ENCODE assay signal across 8 mouse cellular contexts in genomic region chr6:126535208-126535910, GRCm38 (mm10). TPM values are rescaled to one million over a fixed set of nuclear protein-coding genes. Genes with fewer than 3 reads are reported as not detected.
A peak's percentile ranks its signal among the peaks of the same experiment; 100 is the strongest.
DNase-seq lines count a peak whose midpoint lies in the region; ATAC-seq and TF ChIP-seq lines count a peak whose summit lies in the region.

Gene Kcna5 (minus strand): TSS chr6:126535412.

- DNase-seq in kidney, adult 2 months, result no peak
- DNase-seq in heart, adult 11 months, result peak; percentile 99
- peak; percentile 45 for DNase-seq in neural tube, embryonic 11.5 days (ENCODE audit: low spot score)
- no peak for DNase-seq in thymus, adult 18-20 months
- no peak for DNase-seq in cerebellum, postnatal 4 days (ENCODE audit: low spot score in 2 of 2)

- peaks cover 20% of the 10 kb centered on the region for H3K4me1 ChIP-seq in kidney, embryonic 16.5 days (ENCODE audit: insufficient read depth, low read length)
- no peaks in the 10 kb centered on the region for H3K4me1 ChIP-seq in kidney, adult 2 months (ENCODE audit: control insufficient read depth, insufficient read depth, low read length)
- H3K4me1 ChIP-seq in brown adipose tissue, adult 24 weeks (ENCODE audit: control insufficient read depth, insufficient read depth, insufficient read length, low read length), result peaks cover 15% of the 10 kb centered on the region
- peaks cover 18% of the 10 kb centered on the region for H3K4me1 ChIP-seq in intestine, embryonic 15.5 days (replicated peaks)
- H3K4me1 ChIP-seq in neural tube, embryonic 11.5 days (ENCODE audit: control insufficient read depth, insufficient read depth, low read length), result peaks cover 12% of the 10 kb centered on the region

- ATAC-seq in kidney, embryonic 16.5 days (ENCODE audit: low FRiP score, low TSS enrichment), result peak; percentile 92
- ATAC-seq in intestine, embryonic 15.5 days, result peak; percentile 90
- ATAC-seq in neural tube, embryonic 11.5 days (ENCODE audit: insufficient read depth, low FRiP score, low TSS enrichment), result peak; percentile 65; the same call in 1 of the 2 replicates

- no peaks in the 10 kb centered on the region for H3K36me3 ChIP-seq in kidney, embryonic 16.5 days (ENCODE audit: insufficient read depth, low read length)
- no peaks in the 10 kb centered on the region for H3K36me3 ChIP-seq in kidney, adult 2 months (ENCODE audit: control insufficient read depth, insufficient read depth, low read length)
- no peaks in the 10 kb centered on the region for H3K36me3 ChIP-seq in intestine, embryonic 15.5 days
- no peaks in the 10 kb centered on the region for H3K36me3 ChIP-seq in neural tube, embryonic 11.5 days (ENCODE audit: control insufficient read depth, insufficient read depth, low read length)

- H3K27me3 ChIP-seq in kidney, embryonic 16.5 days (ENCODE audit: insufficient read depth, low read length), result peaks cover 16% of the 10 kb centered on the region
- H3K27me3 ChIP-seq in kidney, adult 2 months (replicated peaks; ENCODE audit: control insufficient read depth, insufficient read depth, low read length), result no peaks in the 10 kb centered on the region
- H3K27me3 ChIP-seq in intestine, embryonic 15.5 days (replicated peaks), result 0 out of 2 replicates have a peak, but pooled peaks cover 9% of the 10 kb centered on the region
- H3K27me3 ChIP-seq in neural tube, embryonic 11.5 days (ENCODE audit: control insufficient read depth, insufficient read depth, low read length), result peaks cover 7% of the 10 kb centered on the region

- no peak for TF ChIP-seq POLR2A in kidney, adult 2 months (IDR thresholded peaks at IDR 0.05; ENCODE audit: low read depth, low read length)

- H3K27ac ChIP-seq in kidney, embryonic 16.5 days (ENCODE audit: low read length), result peak within 1 kb of the TSS; percentile 69
- H3K27ac ChIP-seq in kidney, adult 2 months (ENCODE audit: insufficient read depth, low read depth, low read length), result no peak within 1 kb of the TSS
- H3K27ac ChIP-seq in brown adipose tissue, adult 24 weeks (replicated peaks; ENCODE audit: low read depth, low read length), result peak within 1 kb of the TSS; percentile 89
- peak within 1 kb of the TSS; percentile 73 for H3K27ac ChIP-seq in intestine, embryonic 15.5 days
- 0 out of 2 replicates have a peak within 1 kb of the TSS, but pooled peaks have one; percentile 10 for H3K27ac ChIP-seq in neural tube, embryonic 11.5 days (ENCODE audit: low read depth, low read length)

- peak within 1 kb of the TSS; percentile 33 for H3K4me3 ChIP-seq in kidney, embryonic 16.5 days (ENCODE audit: low read length)
- H3K4me3 ChIP-seq in kidney, adult 2 months (ENCODE audit: insufficient read depth, low read depth, low read length), result no peak within 1 kb of the TSS
- peak within 1 kb of the TSS; percentile 70 for H3K4me3 ChIP-seq in brown adipose tissue, adult 24 weeks (ENCODE audit: insufficient read depth, low read depth, low read length)
- H3K4me3 ChIP-seq in intestine, embryonic 15.5 days (replicated peaks), result peak within 1 kb of the TSS; percentile 27
- no peak within 1 kb of the TSS for H3K4me3 ChIP-seq in neural tube, embryonic 11.5 days (ENCODE audit: low read depth, low read length)

- H3K9me3 ChIP-seq in kidney, embryonic 16.5 days (ENCODE audit: low read length), result no peaks in the 10 kb centered on the region
- H3K9me3 ChIP-seq in intestine, embryonic 15.5 days, result no peaks in the 10 kb centered on the region
- no peaks in the 10 kb centered on the region for H3K9me3 ChIP-seq in neural tube, embryonic 11.5 days (ENCODE audit: control insufficient read depth, low read length)

- WGBS in kidney, embryonic 16.5 days, result 2% methylated on average over 15 of the region's 15 CpGs
- WGBS in kidney, adult 2 months, result 4% methylated on average over 15 of the region's 15 CpGs
- WGBS in intestine, embryonic 15.5 days, result 4% methylated on average over 15 of the region's 15 CpGs
- 3% methylated on average over 15 of the region's 15 CpGs for WGBS in neural tube, embryonic 11.5 days

- peak within 1 kb of the TSS; percentile 60 for H3K4me2 ChIP-seq in kidney, embryonic 16.5 days (replicated peaks; ENCODE audit: low read depth, low read length)
- peak within 1 kb of the TSS; percentile 63 for H3K4me2 ChIP-seq in intestine, embryonic 15.5 days (replicated peaks)
- H3K4me2 ChIP-seq in neural tube, embryonic 11.5 days (ENCODE audit: low read depth), result peak within 1 kb of the TSS; percentile 42

- no peak for TF ChIP-seq CTCF in kidney, adult 2 months (conservative IDR thresholded peaks at IDR 0.05; ENCODE audit: insufficient read depth, insufficient read length, low read depth, low read length)

- H3K9ac ChIP-seq in kidney, embryonic 16.5 days (replicated peaks; ENCODE audit: low read length), result peak within 1 kb of the TSS; percentile 53
- peak within 1 kb of the TSS; percentile 34 for H3K9ac ChIP-seq in intestine, embryonic 15.5 days
- peak within 1 kb of the TSS; percentile 14; the same call in 1 of the 2 replicates for H3K9ac ChIP-seq in neural tube, embryonic 11.5 days (ENCODE audit: low read length)

RNA-seq across cellular contexts. Expression of gene Kcna5, which starts in this region (rescaled TPM):
- polyA plus RNA-seq in kidney, embryonic 16.5 days (2015; fragmentation: Nextera tagmentation; extraction: Ambion mirVana), result 4.8 and 5.0 TPM in 2 replicates
- polyA plus RNA-seq in kidney, adult 2 months (2012; rRNA removed), result 1.2 and 1.8 TPM in 2 replicates
- 1.3 and 6.0 TPM in 2 replicates for polyA plus RNA-seq in brown adipose tissue, adult 24 weeks (2012; ENCODE audit: insufficient read depth, insufficient read length, missing spikeins)
- polyA plus RNA-seq in intestine, embryonic 15.5 days (2015; fragmentation: Nextera tagmentation; extraction: Ambion mirVana), result 7.5 and 8.2 TPM in 2 replicates
- polyA plus RNA-seq in neural tube, embryonic 11.5 days (2014; fragmentation: Nextera tagmentation; extraction: Ambion mirVana), result 2.1 and 2.8 TPM in 2 replicates

Comparison
In these comparisons a context has a peak if more than half of its experiments do, and no peak if none do; other contexts are left out.
1. H3K4me3 ChIP-seq: peak in kidney, embryonic 16.5 days (single experiment), brown adipose tissue, adult 24 weeks (single experiment) and intestine, embryonic 15.5 days (single experiment); none in kidney, adult 2 months (single experiment) and neural tube, embryonic 11.5 days (single experiment).
2. DNase-seq: peak in heart, adult 11 months (single experiment) and neural tube, embryonic 11.5 days (single experiment); none in kidney, adult 2 months (single experiment), thymus, adult 18-20 months (0 of 2) and cerebellum, postnatal 4 days (0 of 2).
3. Peak in every context shown above with its lines, with median percentiles within 50 percentile points of each other: ATAC-seq, H3K4me2 ChIP-seq and H3K9ac ChIP-seq.